28 mouse cellular contexts compared by ENCODE assay signal in the genomic region with DNA sequence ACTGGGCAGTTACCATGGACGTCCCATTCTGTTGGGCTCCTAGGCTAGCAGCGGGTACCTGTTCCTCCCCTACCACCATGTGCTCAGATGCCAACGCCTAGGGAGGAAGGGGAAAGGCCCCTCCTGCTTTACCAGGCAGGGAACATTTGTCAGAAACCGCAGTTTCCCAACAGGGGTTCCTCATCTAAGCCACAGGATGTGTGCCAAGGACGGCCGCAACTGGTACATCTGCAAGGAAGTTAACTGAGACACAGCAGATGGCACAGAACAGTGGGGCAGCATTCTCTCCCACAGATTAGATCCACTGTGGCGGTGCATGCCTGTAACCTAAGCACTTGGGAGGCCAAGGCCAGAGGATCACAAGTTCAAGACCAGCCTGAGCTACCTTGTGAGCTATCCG. TPM values are rescaled to one million over a fixed set of nuclear protein-coding genes. Genes with fewer than 3 reads are reported as not detected.
DNase-seq lines count a peak whose midpoint lies in the region; ATAC-seq and TF ChIP-seq lines count a peak whose summit lies in the region.
"Had no signal": no experiment of that assay in that cellular context is flagged by ENCODE, and none has a peak within 500 bp of the region (broad histone marks: within the 10 kb centered on the region; RNA-seq: fewer than 3 reads in every experiment).

No protein-coding gene starts in this region.

- peak; percentile 22 for DNase-seq in kidney, adult 2 months
- no peak for DNase-seq in kidney, postnatal 4 days
- DNase-seq in midbrain, embryonic 11.5 days (ENCODE audit: low spot score, missing footprints), result peak; percentile 60
- DNase-seq in midbrain, postnatal 0 days (ENCODE audit: low spot score), result no peak
- DNase-seq in lung, postnatal 4 days, result peak; percentile 46 to 54
- no peak for DNase-seq in T-cell, adult 2 months (ENCODE audit: low spot score)
- no peak for DNase-seq in hindbrain, embryonic 10.5 days (ENCODE audit: low spot score)
- no peak for DNase-seq in testis, postnatal 14 days (ENCODE audit: low spot score)
- DNase-seq: cerebellum, postnatal 10 days; embryo, embryonic 11 days; forebrain, postnatal 0 days; heart, postnatal 14 days; left cerebral cortex, postnatal 4 days; liver; right cerebral cortex, postnatal 25 days; thymus, adult 18-20 months had no signal

- no peak for TF ChIP-seq CTCF in kidney, adult 2 months (conservative IDR thresholded peaks at IDR 0.05; ENCODE audit: insufficient read depth, insufficient read length, low read depth, low read length)
- TF ChIP-seq CTCF in midbrain, postnatal 0 days (IDR thresholded peaks at IDR 0.05), result no peak

- H3K4me3 ChIP-seq in kidney, adult 2 months (ENCODE audit: insufficient read depth, low read depth, low read length), result no peak overlapping the region
- H3K4me3 ChIP-seq in midbrain, embryonic 11.5 days (ENCODE audit: low read depth, low read length), result no peak overlapping the region
- H3K4me3 ChIP-seq in midbrain, postnatal 0 days (ENCODE audit: low read depth, low read length), result no peak overlapping the region
- no peak overlapping the region for H3K4me3 ChIP-seq in hindbrain, embryonic 10.5 days
- H3K4me3 ChIP-seq: heart, embryonic 12.5 days; left cerebral cortex, adult 2 months; midbrain, embryonic 13.5 days; neural tube, embryonic 15.5 days had no signal

- no peaks in the 10 kb centered on the region for H3K4me1 ChIP-seq in kidney, adult 2 months (ENCODE audit: control insufficient read depth, insufficient read depth, low read length)
- H3K4me1 ChIP-seq in midbrain, embryonic 11.5 days (ENCODE audit: control insufficient read depth, insufficient read depth, low read length), result no peaks in the 10 kb centered on the region
- H3K4me1 ChIP-seq in midbrain, postnatal 0 days (ENCODE audit: insufficient read depth, low read length), result no peaks in the 10 kb centered on the region
- H3K4me1 ChIP-seq in hindbrain, embryonic 10.5 days (replicated peaks), result no peaks in the 10 kb centered on the region
- H3K4me1 ChIP-seq: midbrain, embryonic 13.5 days; neural tube, embryonic 15.5 days had no signal

- no peak overlapping the region for H3K4me2 ChIP-seq in midbrain, embryonic 11.5 days
- H3K4me2 ChIP-seq in midbrain, postnatal 0 days (ENCODE audit: low read depth, low read length, poor library complexity, severe bottlenecking), result no peak overlapping the region
- H3K4me2 ChIP-seq: heart, embryonic 12.5 days; midbrain, embryonic 13.5 days; neural tube, embryonic 15.5 days had no signal

- TF ChIP-seq POLR2A in kidney, adult 2 months (IDR thresholded peaks at IDR 0.05; ENCODE audit: low read depth, low read length), result no peak

- no peaks in the 10 kb centered on the region for H3K27me3 ChIP-seq in kidney, adult 2 months (replicated peaks; ENCODE audit: control insufficient read depth, insufficient read depth, low read length)
- no peaks in the 10 kb centered on the region for H3K27me3 ChIP-seq in midbrain, embryonic 11.5 days (ENCODE audit: control insufficient read depth, insufficient read depth, low read length)
- no peaks in the 10 kb centered on the region for H3K27me3 ChIP-seq in midbrain, postnatal 0 days (ENCODE audit: insufficient read depth, low read length)
- H3K27me3 ChIP-seq in hindbrain, embryonic 10.5 days (ENCODE audit: insufficient read depth, poor library complexity, severe bottlenecking), result no peaks in the 10 kb centered on the region
- H3K27me3 ChIP-seq: heart, embryonic 12.5 days; midbrain, embryonic 13.5 days; neural tube, embryonic 15.5 days had no signal

- ATAC-seq in midbrain, embryonic 11.5 days (ENCODE audit: low FRiP score), result no peak
- no peak for ATAC-seq in midbrain, postnatal 0 days (ENCODE audit: low FRiP score)
- ATAC-seq: forebrain, postnatal 0 days; midbrain, embryonic 13.5 days had no signal

- no peaks in the 10 kb centered on the region; the same call in 1 of the 2 replicates for H3K36me3 ChIP-seq in kidney, adult 2 months (ENCODE audit: control insufficient read depth, insufficient read depth, low read length)
- peaks cover 32% of the 10 kb centered on the region for H3K36me3 ChIP-seq in midbrain, embryonic 11.5 days (ENCODE audit: control insufficient read depth, insufficient read depth, low read length)
- H3K36me3 ChIP-seq in midbrain, postnatal 0 days (ENCODE audit: insufficient read depth, low read length), result peaks cover 79% of the 10 kb centered on the region
- peaks cover 100% of the 10 kb centered on the region for H3K36me3 ChIP-seq in hindbrain, embryonic 10.5 days

- WGBS in kidney, adult 2 months, result 90% methylated on average over 8 of the region's 8 CpGs
- WGBS in midbrain, embryonic 11.5 days, result 90% methylated on average over 8 of the region's 8 CpGs
- 90% methylated on average over 8 of the region's 8 CpGs for WGBS in midbrain, postnatal 0 days
- WGBS in hindbrain, embryonic 10.5 days, result 92% methylated on average over 8 of the region's 8 CpGs

- no peaks in the 10 kb centered on the region for H3K9me3 ChIP-seq in midbrain, embryonic 11.5 days (ENCODE audit: control insufficient read depth, low read length)
- H3K9me3 ChIP-seq in midbrain, postnatal 0 days (ENCODE audit: low read length), result no peaks in the 10 kb centered on the region
- H3K9me3 ChIP-seq in hindbrain, embryonic 10.5 days, result no peaks in the 10 kb centered on the region
- H3K9me3 ChIP-seq: heart, embryonic 12.5 days; midbrain, embryonic 13.5 days; neural tube, embryonic 15.5 days had no signal

- no peak overlapping the region for H3K27ac ChIP-seq in kidney, adult 2 months (ENCODE audit: insufficient read depth, low read depth, low read length)
- H3K27ac ChIP-seq in midbrain, embryonic 11.5 days (ENCODE audit: low read depth, low read length), result no peak overlapping the region
- no peak overlapping the region for H3K27ac ChIP-seq in midbrain, postnatal 0 days (ENCODE audit: low read depth, low read length)
- no peak overlapping the region for H3K27ac ChIP-seq in hindbrain, embryonic 10.5 days
- H3K27ac ChIP-seq: left cerebral cortex, adult 2 months; midbrain, embryonic 13.5 days; neural tube, embryonic 15.5 days had no signal

- H3K9ac ChIP-seq in midbrain, embryonic 11.5 days (ENCODE audit: low read length), result no peak overlapping the region
- no peak overlapping the region for H3K9ac ChIP-seq in midbrain, postnatal 0 days (replicated peaks; ENCODE audit: low read length, poor library complexity, severe bottlenecking)
- H3K9ac ChIP-seq: forebrain, postnatal 0 days; heart, embryonic 12.5 days; midbrain, embryonic 13.5 days; neural tube, embryonic 15.5 days had no signal

RNA-seq across cellular contexts. Expression of gene Gpi1, which starts 15.5 kb away (rescaled TPM):
- polyA plus RNA-seq in kidney, adult 2 months (2012; rRNA removed), result 413 and 444 TPM in 2 replicates
- 277 and 282 TPM in 2 replicates for polyA plus RNA-seq in midbrain, embryonic 11.5 days (2014; fragmentation: Nextera tagmentation; extraction: Ambion mirVana)
- total RNA-seq in midbrain, postnatal 0 days (2014; rRNA removed), result 300 and 325 TPM in 2 replicates
- 357 and 374 TPM in 2 replicates for polyA plus RNA-seq in midbrain, postnatal 0 days (2015; fragmentation: Nextera tagmentation; extraction: Ambion mirVana)
- polyA plus RNA-seq in hindbrain, embryonic 10.5 days (2016; fragmentation: Nextera tagmentation; extraction: Ambion mirVana), result 313 and 393 TPM in 2 replicates

RNA-seq across cellular contexts. Expression of gene Pdcd2l, which starts 18.2 kb away (rescaled TPM):
- polyA plus RNA-seq in kidney, adult 2 months (2012; rRNA removed), result 22.8 and 25.1 TPM in 2 replicates
- 63.0 and 68.3 TPM in 2 replicates for polyA plus RNA-seq in midbrain, embryonic 11.5 days (2014; fragmentation: Nextera tagmentation; extraction: Ambion mirVana)
- 35.0 and 39.7 TPM in 2 replicates for total RNA-seq in midbrain, postnatal 0 days (2014; rRNA removed)
- 64.4 and 68.0 TPM in 2 replicates for polyA plus RNA-seq in midbrain, postnatal 0 days (2015; fragmentation: Nextera tagmentation; extraction: Ambion mirVana)
- polyA plus RNA-seq in hindbrain, embryonic 10.5 days (2016; fragmentation: Nextera tagmentation; extraction: Ambion mirVana), result 82.2 and 85.5 TPM in 2 replicates

RNA-seq across cellular contexts. Expression of gene Gm6096, which starts 36.2 kb away (rescaled TPM):
- not detected in 2 replicates for polyA plus RNA-seq in kidney, adult 2 months (2012; rRNA removed)
- 0.44 TPM in 1 of 2 replicates, not detected in the other for polyA plus RNA-seq in midbrain, embryonic 11.5 days (2014; fragmentation: Nextera tagmentation; extraction: Ambion mirVana)
- not detected in 2 replicates for total RNA-seq in midbrain, postnatal 0 days (2014; rRNA removed)
- polyA plus RNA-seq in midbrain, postnatal 0 days (2015; fragmentation: Nextera tagmentation; extraction: Ambion mirVana), result not detected in 2 replicates
- not detected in 2 replicates for polyA plus RNA-seq in hindbrain, embryonic 10.5 days (2016; fragmentation: Nextera tagmentation; extraction: Ambion mirVana)
- total RNA-seq: adrenal gland, postnatal 4 days; forebrain, postnatal 0 days; heart, postnatal 14 days; layer of hippocampus, adult 8-10 months; left cerebral cortex, adult 2 months; left cerebral cortex, postnatal 4 days had no signal
- polyA plus RNA-seq: embryonic facial prominence, embryonic 14.5 days; forebrain, postnatal 0 days; gonadal fat pad, adult 2 months; intestine, postnatal 0 days; lung, embryonic 16.5 days; neural tube, embryonic 15.5 days; spleen, adult 2 months; urinary bladder, adult 2 months had no signal

RNA-seq across cellular contexts. Expression of gene Uba2, which starts 45.2 kb away (rescaled TPM):
- polyA plus RNA-seq in kidney, adult 2 months (2012; rRNA removed), result 28.4 and 32.7 TPM in 2 replicates
- 273 and 283 TPM in 2 replicates for polyA plus RNA-seq in midbrain, embryonic 11.5 days (2014; fragmentation: Nextera tagmentation; extraction: Ambion mirVana)
- total RNA-seq in midbrain, postnatal 0 days (2014; rRNA removed), result 142 and 145 TPM in 2 replicates
- 119 and 120 TPM in 2 replicates for polyA plus RNA-seq in midbrain, postnatal 0 days (2015; fragmentation: Nextera tagmentation; extraction: Ambion mirVana)
- polyA plus RNA-seq in hindbrain, embryonic 10.5 days (2016; fragmentation: Nextera tagmentation; extraction: Ambion mirVana), result 239 and 277 TPM in 2 replicates

Comparison
In these comparisons a context has a peak if more than half of its experiments do, and no peak if none do; other contexts are left out.
1. DNase-seq: peak in kidney, adult 2 months (single experiment), midbrain, embryonic 11.5 days (single experiment) and lung, postnatal 4 days (2 of 2); none in kidney, postnatal 4 days (0 of 2), midbrain, postnatal 0 days (single experiment), T-cell, adult 2 months (single experiment), hindbrain, embryonic 10.5 days (single experiment) and testis, postnatal 14 days (single experiment).